Mouse (Mus musculus): Measurements from ENCODE around the gene Gm10715.
"Not testable (repeated sequence)": the region's sequence is repeated elsewhere in the genome, so short reads cannot be mapped to it uniquely, and the experiment has no call there.

The Gm10715 gene

GRCm38 (mm10) chr9:3036577-3036976, at the start of gene Gm10715:
TSS of gene Gm10715 (plus strand) at chr9:3036877.
- not testable (repeated sequence) for DNase-seq (ENCODE audit: low read depth)

- DNase-seq (ENCODE audit: low read depth): peak; percentile 52
These were observed 36.2 kb upstream of the Gm10715 start, which contains the start of gene Gm10722 for GRCm38 (mm10) chr9:3000445-3000972. TSS of gene Gm10722 (plus strand) at chr9:3000922.

- not testable (repeated sequence) for DNase-seq (ENCODE audit: low read depth)
These were observed 35.7 kb upstream of the Gm10715 start for GRCm38 (mm10) chr9:3001006-3001405.

GRCm38 (mm10) chr9:3001948-3002659, 34.6 kb upstream of the Gm10715 start:
- peak; percentile 33 for DNase-seq (ENCODE audit: low read depth)

- DNase-seq (ENCODE audit: low read depth): not testable (repeated sequence)
These were observed 33.8 kb upstream of the Gm10715 start, which contains the start of gene Gm11168 for GRCm38 (mm10) chr9:3002794-3003396. TSS of gene Gm11168 (plus strand) at chr9:3003346.

- DNase-seq (ENCODE audit: low read depth): not testable (repeated sequence)
These were observed 30.5 kb upstream of the Gm10715 start for GRCm38 (mm10) chr9:3006179-3006578.

GRCm38 (mm10) chr9:3006636-3007035, 30.0 kb upstream of the Gm10715 start:
- not testable (repeated sequence) for DNase-seq (ENCODE audit: low read depth)

- peak; percentile 45 for DNase-seq (ENCODE audit: low read depth)
These were observed 29.4 kb upstream of the Gm10715 start for GRCm38 (mm10) chr9:3007272-3007671.

GRCm38 (mm10) chr9:3009331-3009730, 27.3 kb upstream of the Gm10715 start:
- DNase-seq (ENCODE audit: low read depth): not testable (repeated sequence)

GRCm38 (mm10) chr9:3012054-3012621, 24.5 kb upstream of the Gm10715 start:
- not testable (repeated sequence) for DNase-seq (ENCODE audit: low read depth)

- DNase-seq (ENCODE audit: low read depth): not testable (repeated sequence)
These were observed 23.9 kb upstream of the Gm10715 start, which contains the start of gene Gm10721 for GRCm38 (mm10) chr9:3012733-3013279. TSS of gene Gm10721 (plus strand) at chr9:3013140.

- DNase-seq (ENCODE audit: low read depth): not testable (repeated sequence)
These were observed 21.3 kb upstream of the Gm10715 start, which contains the start of gene Gm10720 for GRCm38 (mm10) chr9:3015354-3015753. TSS of gene Gm10720 (plus strand) at chr9:3015654.

GRCm38 (mm10) chr9:3015896-3016295, 20.8 kb upstream of the Gm10715 start:
- not testable (repeated sequence) for DNase-seq (ENCODE audit: low read depth)

GRCm38 (mm10) chr9:3017108-3017507, 19.6 kb upstream of the Gm10715 start, which contains the start of gene Gm10719:
TSS of gene Gm10719 (plus strand) at chr9:3017408.
- not testable (repeated sequence) for DNase-seq (ENCODE audit: low read depth)

GRCm38 (mm10) chr9:3018944-3019343, 17.7 kb upstream of the Gm10715 start:
- not testable (repeated sequence) for DNase-seq (ENCODE audit: low read depth)

- not testable (repeated sequence) for DNase-seq (ENCODE audit: low read depth)
These were observed 16.6 kb upstream of the Gm10715 start for GRCm38 (mm10) chr9:3019835-3020727.

GRCm38 (mm10) chr9:3022316-3023008, 14.2 kb upstream of the Gm10715 start:
- DNase-seq (ENCODE audit: low read depth): peak; percentile 54

GRCm38 (mm10) chr9:3023312-3023984, 13.2 kb upstream of the Gm10715 start, which contains the start of gene Gm10718:
TSS of gene Gm10718 (plus strand) at chr9:3023547.
- not testable (repeated sequence) for DNase-seq (ENCODE audit: low read depth)

GRCm38 (mm10) chr9:3023985-3024648, 12.6 kb upstream of the Gm10715 start:
- DNase-seq (ENCODE audit: low read depth): not testable (repeated sequence)
